Mouse (Mus musculus) kidney, adult 18-20 months (tissue): Measurements from ENCODE around the gene Tmem235.
"Not testable (repeated sequence)": the region's sequence is repeated elsewhere in the genome, so short reads cannot be mapped to it uniquely, and the experiment has no call there.

Source experiments
- DNase-seq: peaks from one replicate; pipeline ENCODE4 v3.0.0; 2021

Tmem235 gene

DNA sequence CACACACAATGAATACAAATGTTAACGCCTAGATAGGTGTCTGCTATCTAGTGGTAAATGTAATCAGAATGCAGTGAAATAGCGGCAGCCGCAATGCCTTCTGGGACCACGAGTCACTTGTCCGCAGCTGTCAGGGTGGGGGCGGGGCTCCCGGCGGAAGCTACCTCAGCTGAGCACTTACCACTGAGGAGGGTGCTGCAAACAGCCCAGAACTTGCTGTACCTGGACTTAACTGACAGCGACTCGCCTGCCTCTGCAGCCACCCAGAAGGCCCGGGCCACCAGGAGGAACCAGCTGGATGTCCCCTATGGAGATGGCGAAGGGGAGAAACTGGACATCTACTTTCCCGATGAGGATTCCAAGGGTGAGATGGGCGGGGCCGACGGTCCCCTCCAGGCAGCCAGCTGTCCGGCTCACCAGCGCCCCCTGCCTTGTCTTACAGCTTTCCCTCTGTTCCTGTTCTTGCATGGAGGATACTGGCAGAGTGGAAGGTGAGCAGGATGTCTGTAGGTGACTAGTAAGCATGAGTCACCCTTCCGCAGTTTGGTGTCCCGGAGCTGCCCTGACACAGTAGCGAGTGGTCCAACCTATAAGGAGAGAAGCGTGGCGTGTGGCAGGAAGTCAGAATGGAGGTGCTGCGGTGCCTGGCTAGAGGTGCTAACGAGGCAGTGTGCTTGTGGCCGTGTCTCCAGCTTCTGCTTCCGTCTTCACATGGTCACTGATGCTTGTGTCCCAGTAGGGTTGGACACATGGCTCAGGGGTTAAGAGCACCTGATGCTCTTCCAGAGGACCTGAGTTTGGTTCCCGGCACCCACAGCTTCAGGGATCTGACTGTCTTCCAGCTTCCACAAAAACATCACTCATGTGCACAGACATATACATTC, 28.2 kb upstream of the Tmem235 start:
- peak; percentile 79 for DNase-seq

DNA sequence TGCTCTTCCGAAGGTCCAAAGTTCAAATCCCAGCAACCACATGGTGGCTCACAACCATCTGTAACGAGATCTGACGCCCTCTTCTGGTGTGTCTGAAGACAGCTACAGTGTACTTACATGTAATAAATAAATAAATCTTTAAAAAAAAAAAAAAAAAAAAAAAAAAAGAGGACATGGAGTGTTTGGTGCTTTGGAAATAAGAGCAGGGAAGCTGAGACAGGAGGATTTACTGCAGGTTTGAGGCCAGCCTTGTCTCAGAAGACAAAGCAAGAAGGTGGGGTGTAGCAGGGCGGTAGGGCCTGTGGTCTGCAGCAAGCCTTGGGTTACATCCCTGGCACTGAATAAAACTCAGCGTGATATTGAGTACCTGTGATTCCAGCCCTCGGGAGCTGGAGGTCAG, 27.0 kb upstream of the Tmem235 start:
- DNase-seq: not testable (repeated sequence)

DNA sequence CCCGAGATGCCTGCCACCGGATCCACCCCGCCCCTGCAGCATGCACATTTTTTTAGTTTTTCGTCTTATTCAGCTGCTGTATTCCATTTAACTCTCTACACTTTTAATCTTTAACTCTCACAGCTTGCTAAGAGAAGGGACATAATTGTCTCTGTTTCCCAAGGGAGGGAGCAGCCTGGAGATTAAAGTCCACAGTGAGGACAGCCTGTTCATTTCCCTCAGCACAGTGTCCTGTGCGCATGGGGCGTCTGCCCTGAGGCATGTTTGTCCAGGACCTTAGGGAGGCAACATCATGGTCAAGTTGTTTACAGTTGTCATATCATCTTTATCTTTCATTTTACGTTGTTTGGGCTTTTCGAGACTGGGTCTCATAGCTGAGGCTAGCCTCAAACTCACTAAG, 26.5 kb upstream of the Tmem235 start:
- DNase-seq: peak; percentile 78

DNA sequence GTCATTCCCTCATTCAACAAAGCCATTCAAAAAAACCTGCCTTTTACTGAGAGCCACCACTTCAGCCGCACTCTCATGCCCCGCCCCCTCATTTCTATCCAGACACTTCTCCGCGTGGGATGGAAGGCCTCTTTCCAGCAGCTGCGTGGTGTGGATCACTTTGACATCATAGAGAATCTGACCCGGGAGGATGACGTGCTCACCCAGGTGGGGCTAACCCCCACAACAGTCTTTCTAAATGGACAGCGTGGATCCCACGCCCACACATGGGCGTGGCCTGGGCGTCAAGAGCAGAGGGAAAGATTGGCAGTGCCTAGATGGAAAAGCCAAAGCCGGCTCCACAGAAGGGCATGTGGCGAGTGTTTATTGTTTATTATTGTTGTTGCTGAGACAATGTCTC, 24.2 kb upstream of the Tmem235 start:
- DNase-seq: peak; percentile 54

DNA sequence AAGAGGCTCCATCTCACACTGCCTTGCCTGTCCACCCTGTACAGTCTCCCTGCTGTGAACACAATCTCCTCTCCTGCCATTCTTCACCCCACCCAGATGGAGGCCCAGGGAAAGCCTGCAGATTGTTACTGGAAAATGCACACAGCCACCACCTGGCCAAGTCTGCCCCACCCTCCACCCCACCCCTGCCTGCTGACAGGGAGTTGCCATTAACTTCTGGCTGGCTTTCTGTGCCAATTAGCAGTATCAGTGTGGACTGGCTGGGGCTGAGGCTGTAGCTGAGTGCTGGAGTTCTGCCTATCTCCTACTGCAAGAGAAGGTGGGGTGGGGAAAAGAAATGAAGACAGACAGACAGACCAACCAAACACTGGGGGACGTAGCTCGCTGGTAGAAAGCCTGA, 22.0 kb upstream of the Tmem235 start:
- DNase-seq: peak; percentile 54

DNA sequence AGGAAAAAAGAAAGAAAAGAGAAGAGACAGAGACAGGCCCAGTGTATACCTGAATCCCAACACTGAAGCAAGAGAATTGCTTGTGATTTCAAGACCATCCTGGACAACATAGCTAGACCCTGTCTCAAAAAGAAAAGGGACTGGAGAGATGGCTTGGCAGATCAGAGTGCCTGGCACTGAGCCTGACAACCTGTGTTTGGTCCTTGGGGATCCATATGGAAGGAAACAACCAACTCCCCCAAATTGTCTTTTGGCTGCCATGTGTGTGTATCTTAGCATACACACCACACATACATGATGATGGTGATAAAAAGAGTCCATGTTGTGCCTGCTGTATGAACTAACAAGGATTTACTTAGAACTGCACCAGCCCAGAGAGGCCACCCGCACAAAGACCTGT, 21.5 kb upstream of the Tmem235 start:
- no peak for DNase-seq

DNA sequence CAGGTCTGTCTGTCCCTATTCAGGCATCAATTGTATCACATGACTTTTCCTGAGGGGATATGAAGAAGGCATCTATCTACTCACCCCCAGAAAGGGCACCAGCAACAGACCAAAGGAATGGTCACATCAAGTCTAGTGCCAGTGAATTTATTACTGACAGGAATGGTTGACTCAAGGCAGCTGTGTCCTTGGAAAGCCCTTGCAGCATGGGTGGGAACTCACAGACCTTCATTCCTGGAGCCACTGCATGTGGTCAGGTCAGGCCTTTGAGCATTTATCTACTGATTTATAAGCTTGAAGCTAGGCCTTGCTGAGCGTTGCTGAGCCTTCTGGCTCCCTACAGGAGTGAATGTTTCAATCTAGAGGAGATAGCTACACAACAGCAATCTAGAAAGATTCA, 19.6 kb upstream of the Tmem235 start:
- no peak for DNase-seq

DNA sequence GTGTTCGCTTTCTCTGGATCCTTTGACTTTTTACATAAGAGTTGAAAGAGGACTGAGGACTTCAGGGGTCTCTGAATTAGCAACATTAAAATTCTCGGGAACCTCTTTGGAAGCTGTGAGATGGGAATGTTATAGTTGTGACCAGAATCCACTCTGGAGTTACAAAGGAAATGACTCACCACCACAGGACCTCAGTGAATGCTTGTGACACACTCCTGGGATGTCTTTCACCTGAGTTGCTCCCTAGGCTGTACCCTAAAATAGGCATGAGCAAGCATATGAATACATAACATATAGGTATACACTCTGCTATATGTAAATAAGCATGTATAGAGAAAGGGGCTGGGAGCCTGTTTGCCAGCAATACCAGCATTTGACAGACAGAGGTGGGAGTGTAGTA, 17.1 kb upstream of the Tmem235 start:
- DNase-seq: no peak

DNA sequence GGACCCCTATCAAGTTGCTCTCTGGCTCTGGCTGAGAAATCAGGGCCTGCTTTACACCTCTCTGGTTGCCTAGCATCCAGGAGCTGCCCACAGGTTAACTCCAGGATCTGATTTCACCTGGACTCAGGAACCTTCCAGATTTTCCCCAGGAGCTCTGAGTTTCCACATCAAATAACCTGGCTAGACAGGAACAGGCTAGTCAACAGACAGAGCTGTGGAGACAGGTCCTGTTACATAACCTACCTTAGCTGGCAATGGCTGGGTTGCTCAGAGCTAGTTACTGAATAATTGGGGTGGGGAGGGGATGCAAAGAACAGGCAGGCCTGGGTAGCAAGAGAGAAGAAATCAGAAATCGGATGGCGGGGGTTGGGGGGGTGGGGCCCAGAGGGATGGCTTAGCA, 15.6 kb upstream of the Tmem235 start:
- peak; percentile 56 for DNase-seq

DNA sequence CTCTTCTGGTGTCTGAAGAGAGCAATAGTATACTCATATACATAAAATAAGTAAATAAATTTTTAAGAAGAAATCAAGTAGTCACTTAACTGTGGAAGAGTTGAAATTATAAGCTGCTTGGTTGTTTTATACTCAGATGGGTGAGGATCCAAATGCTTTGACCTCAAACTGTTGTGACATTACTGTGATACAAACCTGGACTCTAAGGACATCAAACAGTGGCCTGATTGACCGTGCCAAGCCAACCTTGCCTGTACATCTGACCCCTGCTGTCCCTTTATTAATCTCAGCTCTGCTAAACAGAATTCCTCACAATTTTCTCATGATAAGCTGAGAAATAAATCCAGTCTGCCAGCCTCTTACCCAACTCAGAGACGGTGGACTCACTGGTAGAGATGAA, 14.9 kb upstream of the Tmem235 start:
- DNase-seq: no peak

DNA sequence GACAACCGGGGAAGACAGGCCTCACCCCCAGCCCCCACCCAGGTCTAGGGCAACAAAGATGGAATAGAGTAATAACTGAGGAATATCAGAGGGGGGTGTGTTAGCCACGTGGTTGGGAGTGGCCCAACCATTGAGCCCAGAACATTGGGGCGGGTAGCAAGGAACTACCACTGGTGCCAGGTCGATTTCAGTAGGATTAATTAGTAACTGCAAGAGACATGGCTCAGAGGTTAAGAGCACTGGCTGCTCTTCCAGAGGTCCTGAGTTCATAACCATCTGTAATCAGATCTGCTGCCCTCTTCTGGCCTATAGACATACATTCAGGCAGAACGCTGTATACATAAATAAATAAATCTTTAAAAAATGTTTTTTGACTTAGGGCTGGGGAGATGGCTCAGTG, 13.9 kb upstream of the Tmem235 start:
- peak; percentile 73 for DNase-seq

DNA sequence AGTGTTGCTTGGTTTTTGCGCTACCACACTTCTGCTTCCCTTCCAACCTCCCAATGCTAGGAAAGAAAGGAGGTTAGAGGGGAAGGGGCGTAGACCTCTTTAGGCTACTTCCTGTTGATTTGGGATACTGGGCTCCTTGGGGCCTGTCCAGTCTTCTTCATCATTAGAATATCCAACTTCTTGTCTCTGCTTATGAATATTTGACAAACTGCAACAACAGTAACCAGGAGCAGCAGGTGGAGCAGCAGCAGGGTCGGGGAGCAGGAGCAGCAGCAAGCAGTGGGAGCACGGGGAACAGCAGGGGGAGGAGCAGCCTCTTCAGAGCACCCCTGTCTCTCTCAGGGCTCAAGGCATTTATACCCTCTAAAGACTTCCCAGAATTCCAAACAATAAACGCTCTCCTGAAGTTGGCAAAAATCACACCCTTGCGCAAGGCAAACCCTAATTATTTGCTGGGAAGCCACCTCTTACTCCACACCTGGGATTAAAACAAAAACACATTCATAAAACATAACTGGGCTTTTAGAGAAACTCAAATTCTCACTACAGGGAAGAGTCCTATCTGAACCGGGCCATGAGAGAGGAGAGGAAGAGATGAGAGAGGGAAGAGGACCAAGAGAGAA, 12.8 kb upstream of the Tmem235 start:
- DNase-seq: no peak

DNA sequence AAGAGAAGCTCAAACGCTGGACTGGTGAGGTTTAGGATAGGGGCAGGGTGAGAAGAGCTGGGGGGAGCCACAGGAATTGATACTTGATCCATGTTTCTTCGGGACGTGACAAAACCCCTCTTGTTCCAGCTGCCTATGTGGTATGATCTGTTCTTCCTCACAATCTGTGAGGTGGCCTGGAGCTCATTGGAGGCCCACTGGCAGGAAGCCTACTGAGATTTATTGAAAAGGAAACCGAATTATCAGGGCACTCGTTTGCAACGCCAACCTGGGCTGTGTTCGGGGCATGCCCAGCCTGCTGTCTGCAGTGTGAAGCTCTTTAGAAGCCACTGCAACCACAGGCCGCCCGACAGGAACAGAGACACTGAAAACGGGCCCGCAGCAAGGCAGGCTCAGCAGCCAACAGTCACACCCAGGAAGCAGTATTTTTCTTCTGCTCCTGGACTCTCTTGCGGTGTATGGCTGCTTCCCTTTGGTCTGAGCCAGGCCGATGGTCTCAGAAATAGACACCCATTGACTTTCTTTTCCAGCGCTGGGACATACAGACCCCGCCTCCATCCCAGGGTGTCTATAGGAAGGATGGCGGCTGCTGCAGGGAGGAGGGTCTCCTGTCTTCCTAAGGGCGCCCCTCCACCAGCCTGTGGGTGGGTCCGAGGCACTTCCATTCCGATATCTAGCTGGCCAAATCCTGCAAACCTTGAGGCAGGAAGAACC, 12.1 kb upstream of the Tmem235 start:
- DNase-seq: no peak

DNA sequence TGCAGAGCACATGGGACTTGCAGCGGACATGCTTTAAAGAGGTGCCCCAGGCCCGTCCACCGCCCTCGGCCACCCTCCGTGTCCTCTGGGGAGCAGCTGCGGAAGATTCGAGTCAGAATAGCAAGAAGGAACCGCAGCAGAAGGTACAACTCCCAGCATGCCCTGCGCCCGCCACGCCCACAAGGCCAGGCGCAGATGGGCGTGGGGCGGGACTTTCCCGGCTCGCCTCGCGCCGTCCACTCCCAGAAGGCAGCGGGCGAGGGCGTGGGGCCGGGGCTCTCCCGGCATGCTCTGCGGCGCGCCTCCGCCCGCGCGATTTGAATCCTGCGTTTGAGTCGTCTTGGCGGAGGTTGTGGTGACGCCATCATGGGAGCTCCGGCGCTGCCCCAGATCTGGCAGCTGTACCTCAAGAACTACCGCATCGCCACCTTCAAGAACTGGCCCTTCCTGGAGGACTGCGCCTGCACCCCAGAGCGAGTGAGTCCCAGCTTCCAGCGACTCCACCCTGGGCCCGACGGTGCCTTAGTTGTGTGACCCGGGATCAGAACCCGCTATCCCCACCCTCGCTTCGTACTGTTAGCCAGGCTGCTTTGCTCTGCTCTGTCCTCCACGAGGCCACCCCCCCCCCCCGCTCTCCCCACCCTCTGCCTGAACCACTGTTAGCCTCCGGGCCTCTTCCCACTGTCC, 11.4 kb upstream of the Tmem235 start, which contains the start of gene Birc5:
Gene Birc5, plus strand, starts transcription at position 267 of the 687 bp plus-strand sequence.
- peak; percentile 97 for DNase-seq

DNA sequence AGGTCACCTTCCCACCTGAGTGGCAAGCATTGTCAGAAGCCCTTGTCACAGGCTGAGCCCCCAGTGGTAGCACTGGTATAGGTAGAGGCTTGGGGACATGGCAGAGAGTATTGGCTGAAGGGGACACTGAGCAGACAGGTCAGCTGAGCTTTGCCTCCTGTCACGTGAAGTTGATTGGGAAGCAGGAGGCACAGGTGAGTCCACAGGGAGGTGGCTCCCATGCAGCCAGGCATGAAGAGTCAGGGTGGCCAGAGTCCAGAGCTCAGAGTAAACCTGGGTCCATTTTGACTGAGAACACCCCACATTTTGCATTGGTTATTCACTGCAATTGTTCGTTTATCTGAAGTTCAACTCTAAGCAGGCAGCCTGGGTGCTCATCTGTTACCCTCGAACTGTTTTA, 7.7 kb upstream of the Tmem235 start:
- no peak for DNase-seq

DNA sequence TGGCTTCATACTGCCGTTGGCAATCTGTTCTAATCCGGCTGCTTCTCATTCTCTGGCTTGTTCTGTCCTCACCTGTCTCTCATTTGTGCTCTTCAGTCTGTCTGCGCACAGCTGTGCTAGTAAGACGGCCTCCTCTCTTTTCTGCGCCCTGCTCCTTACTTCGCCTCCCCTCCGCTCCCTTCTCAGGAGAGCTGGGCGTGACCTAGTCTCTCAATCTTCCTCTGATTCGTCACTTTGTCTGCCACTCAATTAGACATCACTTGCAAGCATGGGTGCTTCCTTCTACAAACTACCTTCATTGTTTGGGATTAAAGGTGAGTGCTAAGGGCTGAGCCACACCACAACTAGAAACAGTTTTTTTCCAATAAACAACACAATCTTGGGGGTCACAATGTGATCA, 6.3 kb upstream of the Tmem235 start:
- DNase-seq: no peak

DNA sequence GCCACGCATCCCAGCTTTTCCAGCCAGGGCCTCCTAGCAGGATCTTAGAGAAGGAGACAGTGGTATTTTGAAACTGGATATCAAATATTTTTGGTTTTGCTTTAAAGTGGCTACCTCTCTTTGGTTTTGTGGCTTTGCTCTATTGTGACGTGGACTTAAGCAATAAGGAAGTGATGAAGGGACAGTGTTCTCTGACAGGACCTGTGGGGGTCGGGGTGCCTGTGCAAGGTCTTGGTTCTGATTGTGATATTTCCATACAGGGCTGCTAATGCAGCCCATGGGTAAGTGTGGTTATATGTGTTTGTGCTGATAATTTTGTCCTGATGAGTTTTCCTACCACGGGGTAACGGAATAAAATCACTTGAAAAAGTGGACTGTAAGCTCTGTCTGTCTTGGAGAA, 5.2 kb upstream of the Tmem235 start:
- no peak for DNase-seq

DNA sequence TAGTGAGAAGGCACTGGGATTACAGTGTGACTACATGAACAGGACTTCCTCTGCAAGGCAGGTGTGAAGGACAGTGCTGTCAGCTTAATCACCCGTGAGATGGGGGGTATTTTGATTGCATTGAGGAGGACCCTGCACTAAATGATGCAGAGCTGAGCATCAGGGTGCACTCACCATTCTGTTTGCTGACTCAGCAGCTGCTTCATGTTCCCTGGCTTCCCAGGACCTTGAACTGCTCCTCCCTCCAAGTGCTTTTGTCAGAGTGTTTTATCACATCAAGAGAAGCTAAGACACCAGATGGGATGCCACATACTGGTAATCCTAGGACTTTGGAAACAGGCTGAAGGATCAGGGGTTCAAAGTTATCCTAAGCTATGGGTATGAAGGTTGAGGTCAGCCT, 4.6 kb upstream of the Tmem235 start:
- DNase-seq: no peak

DNA sequence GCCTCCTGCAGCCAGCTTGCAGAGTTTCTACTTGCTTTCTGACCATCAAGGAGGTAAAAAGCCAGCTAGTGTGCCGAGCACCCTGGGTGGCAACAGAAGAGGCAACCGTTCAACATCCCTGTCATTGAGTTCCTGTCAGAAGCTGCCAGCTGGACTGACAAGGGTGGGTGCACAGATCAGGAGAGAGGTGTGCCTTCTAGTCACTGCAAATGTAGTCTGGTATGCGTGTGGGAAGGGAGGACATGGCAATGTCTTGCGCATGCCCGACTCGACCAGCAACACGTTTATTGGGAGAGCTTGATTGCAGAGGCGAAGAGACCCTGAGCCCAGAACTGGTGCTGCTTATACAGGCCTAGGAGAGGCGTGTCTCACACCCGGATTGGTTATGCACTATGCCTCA, 3.1 kb upstream of the Tmem235 start:
- DNase-seq: no peak

DNA sequence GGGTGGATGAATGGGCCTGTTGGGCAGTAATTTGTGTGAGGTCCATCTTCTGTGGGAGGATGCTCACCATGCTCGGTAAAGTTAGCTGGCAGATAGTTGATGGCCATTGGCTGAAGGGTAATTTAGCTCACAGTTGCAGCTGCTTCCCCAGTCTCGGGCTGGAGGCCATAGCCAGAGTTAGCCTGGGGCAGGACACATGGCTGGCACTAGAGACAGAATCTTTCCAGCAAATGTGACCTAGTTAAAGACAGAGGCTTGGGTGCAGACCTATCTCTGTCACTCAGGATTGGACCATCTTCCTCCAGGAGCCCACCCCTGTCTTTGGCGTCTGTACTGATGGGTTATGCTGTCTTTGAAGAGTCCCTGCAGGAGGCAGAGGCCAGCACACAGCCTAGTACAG, 2.2 kb upstream of the Tmem235 start:
- DNase-seq: no peak

DNA sequence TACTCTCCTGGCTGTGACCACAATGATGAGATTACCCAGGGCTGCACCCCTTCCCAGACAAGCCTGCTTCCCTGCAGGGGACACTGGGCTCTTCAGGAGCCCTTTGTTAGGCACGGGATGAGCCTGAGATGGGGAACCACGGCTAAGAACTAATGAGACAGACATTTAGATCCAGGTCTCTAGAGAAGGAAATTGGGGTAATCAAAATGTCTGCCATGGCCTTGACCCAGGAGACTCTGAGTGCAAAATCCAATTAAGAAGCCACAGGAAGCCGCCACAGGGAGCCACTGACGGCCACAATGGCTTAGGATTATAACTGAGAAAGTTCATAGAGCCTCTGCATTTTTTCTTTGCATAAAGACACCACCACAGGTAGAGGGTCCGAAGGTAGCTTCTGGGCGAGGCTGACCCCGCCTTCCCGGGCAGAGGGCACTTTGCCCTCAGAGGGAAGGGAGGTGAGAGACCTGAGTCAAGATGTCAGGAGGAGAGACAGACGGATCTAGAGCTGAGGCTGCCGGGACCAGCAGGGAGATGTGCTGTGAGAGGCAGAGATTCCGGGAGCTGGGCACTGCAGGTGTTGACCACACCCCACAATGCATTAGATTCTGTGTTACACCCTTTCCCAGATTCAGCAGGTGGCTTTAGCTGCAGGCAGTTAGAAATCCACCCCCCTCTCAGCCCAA, 2.8 kb downstream of the Tmem235 start:
- peak; percentile 60 for DNase-seq

DNA sequence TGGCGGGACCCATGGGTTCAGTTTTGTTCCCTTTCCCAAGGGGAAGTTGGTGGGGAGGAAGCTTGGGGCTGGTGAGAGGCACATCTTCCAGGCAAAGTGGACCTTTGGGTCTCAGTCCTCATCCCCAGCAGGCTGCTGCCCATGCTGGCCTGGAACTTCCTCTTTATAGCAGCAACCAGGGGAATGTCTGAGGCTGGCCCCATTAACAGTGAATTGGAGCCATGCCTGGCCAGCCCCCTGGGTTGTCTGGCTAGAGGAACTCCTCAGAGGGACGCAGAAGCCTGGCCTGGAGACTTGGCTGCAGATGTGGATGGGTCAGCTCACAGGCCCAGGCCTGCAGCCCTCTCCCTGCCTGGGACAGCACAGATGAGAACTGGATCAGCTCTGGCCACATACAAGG, 4.3 kb downstream of the Tmem235 start:
- DNase-seq: no peak

DNA sequence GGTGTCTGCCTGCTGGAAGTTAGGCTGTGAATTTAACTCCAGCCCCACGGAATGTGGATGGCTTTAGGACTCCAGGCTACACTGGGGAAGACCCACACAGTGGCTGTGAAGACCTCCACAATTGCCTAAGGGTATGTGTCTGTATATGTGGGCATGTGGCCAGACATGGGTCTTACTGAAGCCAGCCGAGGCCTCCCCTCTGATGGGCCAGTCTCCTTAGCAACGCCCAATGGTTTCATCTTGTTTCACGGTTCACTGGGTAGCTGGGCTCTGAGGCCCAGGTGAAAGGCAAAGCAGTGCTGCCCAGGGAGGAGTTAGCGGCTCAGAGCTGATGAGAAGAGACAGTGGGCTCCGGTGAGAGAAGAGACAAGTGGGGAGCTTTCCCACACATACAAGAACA, 5.4 kb downstream of the Tmem235 start:
- DNase-seq: peak; percentile 47
